Mouse (Mus musculus) heart, embryonic 14.5 days (tissue): ENCODE measurements around the gene Gid8. TPM values are rescaled to one million over a fixed set of nuclear protein-coding genes. Genes with fewer than 3 reads are reported as not detected.
"Not testable (repeated sequence)": the region's sequence is repeated elsewhere in the genome, so short reads cannot be mapped to it uniquely, and the experiment has no call there.

Experiments used
- ATAC-seq: fragments of 200-750 bp; cut with Nextera tagmentation; 2 replicates; pipeline ENCODE4 v1.8.0; 2017; ENCODE audit warnings: low read depth, moderate TSS enrichment; ENCODE audit not compliant: insufficient number of reproducible peaks, insufficient read depth, low FRiP score
- H3K27ac ChIP-seq, 2 experiments: fragments of 200-500 bp in 1 of 2; fragments of 300-500 bp in 1 of 2; sonication (generic) in 1 of 2; replicated peaks in 1 of 2; 2 replicates each; pipeline ENCODE4 v1.5.1; 2012 to 2014; ENCODE audit warnings: low read depth in 2 of 2, low read length in 2 of 2, control low read depth in 1 of 2, mild to moderate bottlenecking in 1 of 2, mixed read lengths in 1 of 2; ENCODE audit not compliant: control insufficient read depth in 1 of 2, insufficient read depth in 1 of 2
- H3K27me3 ChIP-seq: fragments of 300-500 bp; sonication (generic); 2 replicates; pipeline ENCODE4 v1.6.1; 2014; ENCODE audit warnings: mild to moderate bottlenecking, low read length, control low read depth; ENCODE audit not compliant: control insufficient read depth, insufficient read depth
- H3K36me3 ChIP-seq: fragments of 300-500 bp; sonication (generic); 2 replicates; pipeline ENCODE4 v1.6.1; 2014; ENCODE audit warnings: mild to moderate bottlenecking, control low read depth, low read length, mixed read lengths; ENCODE audit not compliant: control insufficient read depth, insufficient read depth
- H3K4me1 ChIP-seq, 2 experiments: fragments of 200-500 bp in 1 of 2; fragments of 300-500 bp in 1 of 2; sonication (generic) in 1 of 2; 2 replicates each; pipeline ENCODE4 v1.6.1; 2012 to 2014; ENCODE audit warnings: low read length in 2 of 2, control low read depth in 1 of 2, mixed read lengths in 1 of 2; ENCODE audit not compliant: control insufficient read depth in 2 of 2, insufficient read depth in 2 of 2
- H3K4me2 ChIP-seq: fragments of 300-500 bp; sonication (generic); 2 replicates; pipeline ENCODE4 v1.6.1; 2014; ENCODE audit warnings: mild to moderate bottlenecking, low read length
- H3K4me3 ChIP-seq, 2 experiments: fragments of 200-500 bp in 1 of 2; fragments of 300-500 bp in 1 of 2; sonication (generic) in 1 of 2; 2 replicates each; pipeline ENCODE4 v1.5.1; 2012 to 2014; ENCODE audit warnings: low read length in 2 of 2, mild to moderate bottlenecking in 2 of 2, control low read depth in 1 of 2, low read depth in 1 of 2, moderate library complexity in 1 of 2; ENCODE audit not compliant: control insufficient read depth in 1 of 2, insufficient read depth in 1 of 2
- H3K9ac ChIP-seq: fragments of 300-500 bp; sonication (generic); 2 replicates; pipeline ENCODE4 v1.6.1; 2014; ENCODE audit warnings: mild to moderate bottlenecking, low read length
- H3K9me3 ChIP-seq: fragments of 300-500 bp; sonication (generic); 2 replicates; pipeline ENCODE4 v1.6.1; 2016; ENCODE audit warnings: low read length, control low read depth; ENCODE audit not compliant: control insufficient read depth
- WGBS: fragments of 180-500 bp; shearing (Covaris S2); extraction: QIAGEN DNeasy Blood & Tissue Kit; methylation state at CpG from one replicate; pipeline ENCODE4 v1.1.7; 2014; 5-methylcytosine and 5-hydroxymethylcytosine counted together
- polyA plus RNA-seq: library from polyadenylated mRNA; unstranded; fragments of >200 nt; fragmentation: Nextera tagmentation; extraction: Ambion mirVana; gene quantifications from 2 replicates; pipeline ENCODE4 v1.2.1, GENCODE M21; 2014

Gid8 gene
- polyA plus RNA-seq, 1 experiment from 2014 or later, result 50.5 TPM

DNA sequence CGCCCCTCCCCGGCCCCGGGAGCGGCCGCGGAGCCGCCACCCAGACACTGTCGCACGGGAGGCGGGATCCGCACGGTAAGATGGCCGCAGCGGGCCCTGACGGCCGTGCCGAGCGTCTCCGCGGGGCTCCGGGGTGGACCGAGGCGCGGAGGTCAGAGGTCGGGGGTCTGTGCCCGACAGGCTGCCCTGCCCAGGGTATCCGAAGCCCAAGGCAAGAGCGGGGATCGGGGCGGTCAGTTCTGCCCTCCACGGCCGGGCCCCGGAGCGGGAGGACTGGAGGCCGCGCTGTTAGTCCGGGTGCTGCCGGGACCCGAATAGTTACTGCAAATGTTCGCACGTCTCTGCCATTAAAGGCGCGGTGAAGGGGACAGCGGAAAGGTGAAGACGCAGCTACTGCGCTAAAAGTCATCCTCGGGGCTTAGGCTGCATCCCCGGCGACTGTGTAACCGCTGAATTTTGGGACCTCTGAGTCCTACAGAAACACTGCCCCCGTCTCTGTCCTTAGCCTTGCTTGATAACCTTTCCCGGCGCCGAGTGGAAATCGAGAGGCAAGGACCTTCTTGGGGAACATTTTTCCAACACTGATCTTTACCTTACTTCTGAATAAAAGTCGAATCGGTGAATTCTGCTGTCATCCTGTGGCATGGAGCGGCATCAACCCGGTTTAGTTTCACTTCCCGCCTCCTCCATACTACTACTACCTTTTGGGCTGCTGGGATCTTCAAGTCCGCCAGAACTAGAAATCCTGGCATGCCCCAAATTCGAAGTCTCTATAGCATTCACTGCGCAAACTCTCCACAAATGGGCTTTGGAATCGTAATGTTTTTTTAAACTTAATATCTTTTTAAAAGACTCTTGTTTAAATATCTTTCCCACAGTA, 599 bp downstream of the Gid8 start:
- H3K27me3 ChIP-seq, result no peaks in the 10 kb centered on the region
- H3K4me1 ChIP-seq, result peaks cover 5 to 20% of the 10 kb centered on the region in 2 experiments
- H3K9me3 ChIP-seq, result no peaks in the 10 kb centered on the region
- peak overlapping the region; percentile 76 to 100 for H3K4me3 ChIP-seq
- H3K4me2 ChIP-seq, result peak overlapping the region; percentile 89
- H3K27ac ChIP-seq, result peak overlapping the region; percentile 82 to 88
- 2% methylated on average over 59 of the region's 64 CpGs for WGBS
- peaks cover 27% of the 10 kb centered on the region for H3K36me3 ChIP-seq
- peak overlapping the region; percentile 99 for H3K9ac ChIP-seq
- ATAC-seq, result no peak; the same call in none of the 2 replicates

DNA sequence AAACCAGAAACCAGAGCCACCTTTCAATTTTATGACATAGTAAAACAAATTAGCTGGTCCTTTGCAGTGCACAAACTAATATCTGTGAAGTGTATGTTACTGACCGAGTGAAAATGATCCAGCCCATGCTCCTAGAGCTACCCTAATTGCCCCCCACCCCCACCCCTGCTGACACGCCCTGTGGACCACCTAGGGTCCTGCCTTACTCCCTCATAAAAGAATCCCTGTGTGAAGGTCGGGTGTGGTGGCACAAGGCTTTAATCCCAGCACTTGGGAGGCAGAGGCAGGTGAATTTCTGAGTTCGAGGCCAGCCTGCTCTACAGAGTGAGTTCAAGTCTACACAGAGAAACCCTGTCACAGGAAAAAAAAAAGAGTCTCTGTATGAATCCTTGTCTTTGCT, 1.6 kb downstream of the Gid8 start:
- Histone ChIP-seq H3K27ac (no peak overlapping the region), H3K27me3 (no peaks in the 10 kb centered on the region), H3K9me3 (no peaks in the 10 kb centered on the region), H3K4me3 (peak overlapping the region in 1 of 2 experiments; percentile 100; a peak in 1 of 4 replicates), H3K9ac (peak overlapping the region; percentile 99), H3K4me2 (peak overlapping the region; percentile 89), H3K4me1 (peaks cover 5 to 20% of the 10 kb centered on the region in 2 experiments), H3K36me3 (peaks cover 30% of the 10 kb centered on the region)
- 66% methylated on average over 4 of the region's 4 CpGs for WGBS
- ATAC-seq, result no peak

DNA sequence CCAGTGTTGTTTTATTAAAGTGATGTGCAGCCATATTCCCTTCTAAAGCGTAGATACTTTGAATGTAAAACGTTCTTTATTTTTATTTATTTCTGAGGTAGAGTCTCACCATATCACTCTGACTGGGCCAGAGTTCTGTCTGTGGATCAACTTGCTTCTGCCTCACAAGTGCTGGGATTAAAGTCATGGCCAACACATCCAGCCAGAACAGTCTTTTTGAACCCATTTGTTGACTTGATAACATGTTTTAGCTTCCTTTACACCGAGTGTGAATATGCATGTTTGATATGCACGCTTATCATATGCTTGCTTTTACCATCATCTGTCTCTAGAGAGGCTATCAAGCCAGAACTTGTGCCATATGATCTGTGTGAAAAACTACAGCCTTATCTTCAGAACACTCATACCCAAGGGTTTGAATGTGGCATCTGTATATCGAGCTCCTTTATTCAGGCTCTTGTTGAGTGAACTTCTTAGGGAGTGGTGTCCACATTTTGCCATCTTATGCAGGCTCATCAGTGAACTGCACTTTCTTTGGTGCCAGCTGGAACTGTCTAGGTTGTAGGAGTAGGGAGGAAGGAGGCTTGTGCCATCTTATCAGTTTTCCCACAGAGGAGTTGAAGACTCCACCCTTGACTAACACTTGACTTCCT, 2.2 kb downstream of the Gid8 start:
- no peak for ATAC-seq
- Histone ChIP-seq H3K9ac (no peak overlapping the region; the same call in 1 of the 2 replicates), H3K4me3 (no peak overlapping the region), H3K9me3 (no peaks in the 10 kb centered on the region), H3K4me2 (no peak overlapping the region), H3K27ac (no peak overlapping the region), H3K27me3 (no peaks in the 10 kb centered on the region), H3K36me3 (peaks cover 34% of the 10 kb centered on the region), H3K4me1 (peaks cover 5 to 20% of the 10 kb centered on the region in 2 experiments)
- WGBS, result 84% methylated on average over 5 of the region's 5 CpGs

DNA sequence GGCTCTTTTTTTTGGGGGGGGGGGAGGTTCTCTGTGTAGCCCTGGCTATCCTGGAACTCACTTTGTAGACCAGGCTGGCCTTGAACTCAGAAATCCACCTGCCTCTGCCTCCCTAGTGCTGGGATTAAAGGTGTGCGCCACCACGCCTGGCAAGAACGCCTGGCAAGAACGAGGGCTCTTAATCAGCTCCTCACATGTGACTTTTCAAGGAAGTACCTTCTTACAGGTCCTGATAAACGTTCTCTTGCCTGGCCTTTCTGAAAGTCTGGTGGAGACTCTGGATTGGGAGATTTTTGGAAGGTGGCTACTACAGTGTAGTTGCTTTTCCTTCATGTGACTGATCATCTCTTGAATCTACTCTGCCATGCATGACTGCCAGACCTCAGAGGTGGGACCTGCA, 12.8 kb downstream of the Gid8 start:
- H3K4me3 ChIP-seq, ATAC-seq, H3K4me2 ChIP-seq, H3K27ac ChIP-seq, H3K9ac ChIP-seq, H3K9me3 ChIP-seq, H3K27me3 ChIP-seq: not testable (repeated sequence)
- Histone ChIP-seq H3K4me1 (peaks cover 7 to 10% of the 10 kb centered on the region in 2 experiments; a peak in 2 of 4 replicates), H3K36me3 (peaks cover 62% of the 10 kb centered on the region)
- WGBS, result 77% methylated on average over 5 of the region's 5 CpGs

DNA sequence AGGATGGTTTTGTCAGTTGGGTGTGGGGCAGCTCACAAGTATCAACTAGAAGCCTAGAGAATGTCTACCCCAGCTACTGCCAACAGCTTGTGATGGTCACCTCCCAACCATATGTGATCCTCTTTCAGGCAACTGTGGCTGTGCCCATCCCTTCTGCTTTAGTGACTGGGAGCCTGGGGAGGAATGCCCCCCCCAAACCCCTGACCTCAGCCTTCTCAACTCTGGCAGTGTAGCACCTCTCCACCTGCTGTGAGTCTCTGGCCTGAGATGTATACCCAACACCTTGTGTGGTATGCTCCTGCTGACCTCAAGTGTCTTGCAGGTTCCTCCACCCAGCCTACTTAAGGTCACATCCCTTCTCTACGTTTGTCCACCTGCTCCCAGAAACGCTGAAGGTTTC, 13.9 kb downstream of the Gid8 start:
- H3K9me3 ChIP-seq, result no peaks in the 10 kb centered on the region
- no peaks in the 10 kb centered on the region for H3K27me3 ChIP-seq
- peaks cover 7 to 10% of the 10 kb centered on the region in 2 experiments; a peak in 2 of 4 replicates for H3K4me1 ChIP-seq
- no peak for ATAC-seq
- peaks cover 51% of the 10 kb centered on the region for H3K36me3 ChIP-seq
- H3K9ac ChIP-seq, result no peak overlapping the region
- H3K27ac ChIP-seq, result no peak overlapping the region
- WGBS, result 56% methylated on average over 2 of the region's 2 CpGs
- no peak overlapping the region for H3K4me3 ChIP-seq
- no peak overlapping the region for H3K4me2 ChIP-seq

DNA sequence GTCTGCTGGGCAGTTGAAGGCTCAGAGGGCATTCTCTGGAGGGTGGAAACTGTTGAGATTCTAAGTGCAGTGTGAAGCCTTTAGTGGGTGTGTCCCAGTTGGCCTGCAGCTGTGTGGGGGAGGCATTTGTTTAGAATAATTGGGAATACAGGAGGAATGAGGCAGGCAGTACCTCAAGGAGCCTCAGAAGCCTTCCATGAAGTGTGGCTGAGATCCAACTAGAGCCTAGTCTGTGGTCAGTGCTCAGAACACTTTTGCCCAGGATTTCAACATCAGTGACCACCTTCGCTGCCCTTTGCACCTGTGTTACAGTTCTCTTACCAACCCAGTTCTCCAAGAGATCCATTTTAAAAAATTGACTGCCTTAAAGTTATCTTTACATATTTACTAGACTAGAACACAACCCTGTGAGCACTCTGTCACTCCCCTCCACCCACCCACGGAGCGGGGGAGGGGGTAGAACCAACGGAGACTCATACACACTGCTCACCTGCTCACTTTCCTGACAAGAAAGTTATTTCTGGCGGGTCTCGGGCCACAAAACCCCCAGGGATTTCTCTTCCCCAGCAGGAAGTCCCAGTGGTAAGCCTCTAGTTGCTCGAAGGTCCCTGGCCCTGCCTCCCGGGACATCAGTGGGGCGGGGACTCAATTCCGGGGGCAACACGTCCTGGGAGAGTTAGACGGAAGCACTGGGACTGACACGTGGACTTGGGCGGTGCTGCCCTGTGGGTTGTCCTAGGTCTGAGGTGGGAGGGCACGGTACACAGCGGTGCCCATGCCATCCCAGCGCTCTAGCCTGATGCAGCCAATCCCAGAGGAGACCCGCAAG, 14.9 kb downstream of the Gid8 start, which contains the start of gene Slc17a9:
Gene Slc17a9 (plus strand): TSS at position 679 of the 829 bp plus-strand sequence.
- ATAC-seq, result peak; percentile 52; the same call in 1 of the 2 replicates
- Histone ChIP-seq H3K27me3 (no peaks in the 10 kb centered on the region), H3K4me1 (peaks cover 7 to 10% of the 10 kb centered on the region in 2 experiments; a peak in 2 of 4 replicates), H3K27ac (no peak within 1 kb of the TSS), H3K9me3 (no peaks in the 10 kb centered on the region), H3K36me3 (peaks cover 42% of the 10 kb centered on the region), H3K4me2 (peak within 1 kb of the TSS; percentile 65), H3K4me3 (peak within 1 kb of the TSS; percentile 18 to 22; a peak in 3 of 4 replicates), H3K9ac (peak within 1 kb of the TSS; percentile 54; the same call in 1 of the 2 replicates)
- 6% methylated on average over 18 of the region's 18 CpGs for WGBS

DNA sequence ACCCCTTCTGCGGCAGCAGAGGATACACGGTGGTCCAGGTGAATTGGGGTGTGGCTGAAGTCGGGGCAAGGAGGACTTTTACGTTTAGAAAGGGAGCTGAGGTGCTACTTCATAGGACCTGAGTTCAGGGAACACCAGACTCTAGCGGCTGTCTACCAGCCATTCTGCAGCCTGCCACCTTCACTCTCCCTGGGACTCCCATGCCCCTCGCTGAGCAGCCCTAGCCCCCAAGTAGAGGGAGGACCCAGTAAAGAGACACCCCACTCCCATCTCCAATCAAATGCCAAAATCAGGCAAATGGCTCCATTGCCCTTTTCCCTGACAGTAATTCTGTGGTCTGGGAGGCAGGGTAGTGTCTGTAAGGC, 15.5 kb downstream of the Gid8 start:
- WGBS, result 4% methylated on average over 6 of the region's 6 CpGs

More for the DNA sequence above, 15.5 kb downstream of the Gid8 start:
- Histone ChIP-seq H3K27me3 (no peaks in the 10 kb centered on the region), H3K4me3 (peak overlapping the region; percentile 18 to 22; a peak in 2 of 4 replicates), H3K36me3 (peaks cover 36% of the 10 kb centered on the region), H3K27ac (no peak overlapping the region), H3K9ac (peak overlapping the region; percentile 54; the same call in 1 of the 2 replicates), H3K4me2 (peak overlapping the region; percentile 65), H3K9me3 (no peaks in the 10 kb centered on the region), H3K4me1 (peaks cover 7 to 10% of the 10 kb centered on the region in 2 experiments; a peak in 2 of 4 replicates)
- ATAC-seq, result no peak
